8 mouse cellular contexts compared by ENCODE assay signal in the genomic region with DNA sequence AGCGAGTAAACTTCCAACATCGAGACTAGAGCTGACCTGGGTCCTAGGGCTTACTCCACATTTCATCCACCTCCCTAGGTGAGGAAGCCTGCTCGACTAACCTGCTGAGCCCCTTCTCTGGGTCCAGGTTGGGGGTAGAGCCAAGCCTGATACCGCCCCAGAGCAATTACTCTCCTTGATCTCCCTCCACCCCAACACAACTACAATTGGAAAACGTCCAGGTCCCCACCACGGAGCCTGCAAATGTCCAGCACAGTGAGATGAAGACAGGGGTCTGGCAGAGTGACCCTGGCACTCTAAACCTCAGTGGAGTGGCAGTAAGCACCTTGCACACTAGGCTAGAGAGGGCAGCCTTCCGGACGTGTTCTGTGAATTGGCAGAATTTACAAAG. TPM values are rescaled to one million over a fixed set of nuclear protein-coding genes. Genes with fewer than 3 reads are reported as not detected.
DNase-seq lines count a peak whose midpoint lies in the region; ATAC-seq and TF ChIP-seq lines count a peak whose summit lies in the region.

No protein-coding gene starts in this region.

- no peak for TF ChIP-seq CTCF in left cerebral cortex, adult 2 months (IDR thresholded peaks at IDR 0.05)

- intact Hi-C loops in left cerebral cortex, adult 2 months (cut with DNase I): loop anchor here (1.0 kb wide), 1 partner anchor 13 kb away; no protein-coding TSS in a partner anchor
- intact Hi-C loops in left cerebral cortex, postnatal 10 days (cut with DNase I): no loop called here

- peaks cover 17% of the 10 kb centered on the region for H3K27me3 ChIP-seq in intestine, embryonic 14.5 days (replicated peaks; ENCODE audit: control insufficient read depth, insufficient read depth, low read length)
- peaks cover 8% of the 10 kb centered on the region for H3K27me3 ChIP-seq in myocyte (ENCODE audit: control insufficient read depth, insufficient read depth, insufficient read length)

- peak overlapping the region; percentile 71 for H3K4me3 ChIP-seq in left cerebral cortex, adult 2 months
- peak overlapping the region; percentile 53 for H3K4me3 ChIP-seq in intestine, embryonic 14.5 days (ENCODE audit: low read depth, low read length)
- H3K4me3 ChIP-seq in myocyte: no peak overlapping the region

- 14% methylated on average over 8 of the region's 8 CpGs for WGBS in intestine, embryonic 14.5 days

- H3ac ChIP-seq in myocyte (ENCODE audit: control insufficient read depth, insufficient read length): no peak overlapping the region

- peaks cover 6% of the 10 kb centered on the region; the same call in 1 of the 2 replicates for H3K4me1 ChIP-seq in intestine, embryonic 14.5 days (replicated peaks; ENCODE audit: control insufficient read depth, insufficient read depth, low read length)

- H3K36me3 ChIP-seq in intestine, embryonic 14.5 days (ENCODE audit: control insufficient read depth, insufficient read depth, low read length): no peaks in the 10 kb centered on the region
- H3K36me3 ChIP-seq in myocyte (ENCODE audit: control insufficient read depth, insufficient read depth): no peaks in the 10 kb centered on the region

- peak overlapping the region; percentile 53 for H3K9ac ChIP-seq in intestine, embryonic 14.5 days (ENCODE audit: low read length)

- no peaks in the 10 kb centered on the region for H3K9me3 ChIP-seq in intestine, embryonic 14.5 days (ENCODE audit: control insufficient read depth, low read length)

- H3K79me2 ChIP-seq in myocyte (ENCODE audit: control insufficient read depth, insufficient read depth): no peaks in the 10 kb centered on the region

- ATAC-seq in erythroid progenitor cell, adult 5-6 weeks (replicated peaks; ENCODE audit: low FRiP score, poor library complexity, severe bottlenecking): 0 out of 2 replicates have a peak, but pooled peaks have one; percentile 8
- ATAC-seq in intestine, embryonic 14.5 days (replicated peaks; ENCODE audit: low FRiP score, low TSS enrichment, low read depth): no peak
- ATAC-seq in frontal cortex, adult (ENCODE audit: low TSS enrichment): no peak

- no peak for DNase-seq in left cerebral cortex, adult 2 months (ENCODE audit: extremely low spot score in 1 of 2, low spot score in 2 of 2)
- no peak for DNase-seq in left cerebral cortex, postnatal 10 days (ENCODE audit: extremely low spot score in 1 of 2, low spot score in 2 of 2)
- no peak for DNase-seq in intestine, embryonic 14.5 days (ENCODE audit: low spot score)
- no peak for DNase-seq in frontal cortex, postnatal 36 days (ENCODE audit: low spot score in 2 of 2)
- no peak for DNase-seq in B cell, adult 2 months

- H3K27ac ChIP-seq in left cerebral cortex, adult 2 months: peak overlapping the region; percentile 79
- H3K27ac ChIP-seq in intestine, embryonic 14.5 days (ENCODE audit: low read depth): no peak overlapping the region

- peak overlapping the region; percentile 91 for H3K4me2 ChIP-seq in intestine, embryonic 14.5 days (ENCODE audit: low read length)
- peak overlapping the region; percentile 78 for H3K4me2 ChIP-seq in myocyte (ENCODE audit: low read depth)

- no peak for TF ChIP-seq POLR2A in myocyte (IDR thresholded peaks at IDR 0.05; ENCODE audit: insufficient read length, low read depth)

TF ChIP-seq in myocyte, 11 proteins besides CTCF, POLR2A, EP300 and RAD21:
- TF ChIP-seq POLR2AphosphoS2 (IDR thresholded peaks at IDR 0.05; ENCODE audit: insufficient read length, low read depth): no peak
- TF ChIP-seq TCF3 (IDR thresholded peaks at IDR 0.05; ENCODE audit: insufficient read length, low read depth): no peak
- no peak for TF ChIP-seq MYOD1 (IDR thresholded peaks at IDR 0.05; ENCODE audit: control insufficient read depth in 1 of 3, insufficient read length in 2 of 3, low read depth in 2 of 3)
- TF ChIP-seq E2F4 (IDR thresholded peaks at IDR 0.05; ENCODE audit: insufficient read depth): no peak
- no peak for TF ChIP-seq TCF12 (IDR thresholded peaks at IDR 0.05; ENCODE audit: insufficient read depth, poor library complexity, severe bottlenecking)
- TF ChIP-seq CEBPB (IDR thresholded peaks at IDR 0.05; ENCODE audit: insufficient read depth, poor library complexity, severe bottlenecking): no peak
- no peak for TF ChIP-seq REST (IDR thresholded peaks at IDR 0.05; ENCODE audit: insufficient read depth, insufficient read length)
- TF ChIP-seq MYOG (IDR thresholded peaks at IDR 0.05; ENCODE audit: control insufficient read depth in 1 of 3, insufficient read depth in 1 of 3, insufficient read length in 2 of 3, low read depth in 2 of 3): no peak
- no peak for TF ChIP-seq USF1 (IDR thresholded peaks at IDR 0.05; ENCODE audit: low read depth)
- TF ChIP-seq SRF (IDR thresholded peaks at IDR 0.05; ENCODE audit: control insufficient read depth, insufficient read length, low read depth): no peak

RNA-seq across cellular contexts. Expression of gene Slc7a4, which starts 6.2 kb away (rescaled TPM):
- total RNA-seq in left cerebral cortex, adult 2 months (2021): 10 to 100 TPM; 82.7 to 83.0 TPM
- 10 to 100 TPM; 68.2 to 71.1 TPM for total RNA-seq in left cerebral cortex, postnatal 10 days (2021)
- 2.2 TPM in 1 of 2 replicates, not detected in the other for total RNA-seq in erythroid progenitor cell, adult 5-6 weeks (2015; ENCODE audit: low replicate concordance)
- not detected in 2 replicates for total RNA-seq in erythroid progenitor cell, adult 5-6 weeks (2017; ENCODE audit: low replicate concordance)
- 10.8 and 15.6 TPM in 2 replicates for polyA plus RNA-seq in intestine, embryonic 14.5 days (2014; fragmentation: Nextera tagmentation; extraction: Ambion mirVana)
- polyA plus RNA-seq in myocyte (2012; fragmentation: generic; extraction: Trizol): 1.1 TPM

RNA-seq across cellular contexts. Expression of gene P2rx6, which starts 15.1 kb away (rescaled TPM):
- total RNA-seq in left cerebral cortex, adult 2 months (2021): 1 to 10 TPM in 1 of 2 experiments, under 1 TPM in 1; 0.68 to 1.0 TPM
- under 1 TPM; 0.16 to 0.24 TPM for total RNA-seq in left cerebral cortex, postnatal 10 days (2021)
- not detected in 2 replicates for total RNA-seq in erythroid progenitor cell, adult 5-6 weeks (2015; ENCODE audit: low replicate concordance)
- not detected in 2 replicates for total RNA-seq in erythroid progenitor cell, adult 5-6 weeks (2017; ENCODE audit: low replicate concordance)
- 0.60 and 0.79 TPM in 2 replicates for polyA plus RNA-seq in intestine, embryonic 14.5 days (2014; fragmentation: Nextera tagmentation; extraction: Ambion mirVana)
- 3.3 TPM for polyA plus RNA-seq in myocyte (2012; fragmentation: generic; extraction: Trizol)

RNA-seq across cellular contexts. Expression of gene Lrrc74b, which starts 15.8 kb away (rescaled TPM):
- 1 to 10 TPM in 1 of 2 experiments, under 1 TPM in 1; 0.68 to 1.1 TPM for total RNA-seq in left cerebral cortex, adult 2 months (2021)
- total RNA-seq in left cerebral cortex, postnatal 10 days (2021): under 1 TPM; 0.26 to 0.34 TPM
- not detected in 2 replicates for total RNA-seq in erythroid progenitor cell, adult 5-6 weeks (2015; ENCODE audit: low replicate concordance)
- total RNA-seq in erythroid progenitor cell, adult 5-6 weeks (2017; ENCODE audit: low replicate concordance): not detected in 2 replicates
- 0.19 and 0.53 TPM in 2 replicates for polyA plus RNA-seq in intestine, embryonic 14.5 days (2014; fragmentation: Nextera tagmentation; extraction: Ambion mirVana)
- polyA plus RNA-seq in myocyte (2012; fragmentation: generic; extraction: Trizol): 0.08 TPM

RNA-seq across cellular contexts. Expression of gene Smpd4, which starts 42.3 kb away (rescaled TPM):
- 10 to 100 TPM; 73.7 to 82.8 TPM for total RNA-seq in left cerebral cortex, adult 2 months (2021)
- total RNA-seq in left cerebral cortex, postnatal 10 days (2021): 10 to 100 TPM; 47.7 to 50.1 TPM
- total RNA-seq in erythroid progenitor cell, adult 5-6 weeks (2015; ENCODE audit: low replicate concordance): 59.1 and 97.3 TPM in 2 replicates
- total RNA-seq in erythroid progenitor cell, adult 5-6 weeks (2017; ENCODE audit: low replicate concordance): 32.6 and 43.5 TPM in 2 replicates
- 43.0 and 43.7 TPM in 2 replicates for polyA plus RNA-seq in intestine, embryonic 14.5 days (2014; fragmentation: Nextera tagmentation; extraction: Ambion mirVana)
- polyA plus RNA-seq in myocyte (2012; fragmentation: generic; extraction: Trizol): 15.2 TPM

RNA-seq across cellular contexts. Expression of gene Thap7, which starts 45.9 kb away (rescaled TPM):
- 10 to 100 TPM; 42.3 to 43.1 TPM for total RNA-seq in left cerebral cortex, adult 2 months (2021)
- total RNA-seq in left cerebral cortex, postnatal 10 days (2021): 10 to 100 TPM; 33.2 to 34.8 TPM
- 9.6 and 24.1 TPM in 2 replicates for total RNA-seq in erythroid progenitor cell, adult 5-6 weeks (2015; ENCODE audit: low replicate concordance)
- 10.8 and 16.3 TPM in 2 replicates for total RNA-seq in erythroid progenitor cell, adult 5-6 weeks (2017; ENCODE audit: low replicate concordance)
- polyA plus RNA-seq in intestine, embryonic 14.5 days (2014; fragmentation: Nextera tagmentation; extraction: Ambion mirVana): 50.1 and 51.4 TPM in 2 replicates
- polyA plus RNA-seq in myocyte (2012; fragmentation: generic; extraction: Trizol): 42.6 TPM

Comparison
In these comparisons a context has a peak if more than half of its experiments do, and no peak if none do; other contexts are left out.
1. RNA of gene Slc7a4, which starts 6.2 kb away (total RNA-seq): 82.7 to 83.0 TPM in left cerebral cortex, adult 2 months and 68.2 to 71.1 TPM in left cerebral cortex, postnatal 10 days; 2.2 TPM in erythroid progenitor cell, adult 5-6 weeks; every median in the first group is over 10 times any median in the second.